Mouse (Mus musculus): ENCODE data around the gene 4930590J08Rik. TPM values are rescaled to one million over a fixed set of nuclear protein-coding genes. Genes with fewer than 3 reads are reported as not detected.
A peak's percentile ranks its signal among the peaks of the same experiment; 100 is the strongest.

The 4930590J08Rik gene
- total RNA-seq, 2 experiments from 2014 or later = 0.67 to 1.1 TPM

- intact Hi-C loops (cut with DNase I) = loop anchor here (2.0 kb wide), 1 partner anchor 19 kb away; the partner anchor contains the start of gene Fgd5
- peak; percentile 63 to 69 for DNase-seq
Observed at GRCm38 (mm10) chr6:91960028-91960811, 57.6 kb downstream of the 4930590J08Rik start.

GRCm38 (mm10) chr6:91963429-91963828 lies 60.8 kb downstream of the 4930590J08Rik start:
- no peak for DNase-seq
- intact Hi-C loops (cut with DNase I) = no loop called here

GRCm38 (mm10) chr6:91965060-91965459 lies 62.5 kb downstream of the 4930590J08Rik start:
- no peak for DNase-seq
- intact Hi-C loops (cut with DNase I) = no loop called here

- DNase-seq = no peak
- intact Hi-C loops (cut with DNase I) = no loop called here
Observed at GRCm38 (mm10) chr6:91966006-91966405, 63.4 kb downstream of the 4930590J08Rik start.

GRCm38 (mm10) chr6:91972201-91972646 lies 69.6 kb downstream of the 4930590J08Rik start:
- DNase-seq = peak; percentile 77 to 80
- intact Hi-C loops (cut with DNase I) = no loop called here

- intact Hi-C loops (cut with DNase I) = no loop called here
- DNase-seq = no peak
Observed at GRCm38 (mm10) chr6:91973972-91974371, 71.4 kb downstream of the 4930590J08Rik start.

- intact Hi-C loops (cut with DNase I) = loop anchor here (2.0 kb wide), 2 partner anchors 18 to 88 kb away; no protein-coding TSS in a partner anchor
- DNase-seq = peak; percentile 42 to 56
Observed at GRCm38 (mm10) chr6:91978371-91979300, 76.0 kb downstream of the 4930590J08Rik start, which contains the start of gene Fgd5. Gene Fgd5, plus strand, starts transcription at chr6:91978878.

- intact Hi-C loops (cut with DNase I) = loop anchor here (2.0 kb wide), 2 partner anchors 19 to 87 kb away; no protein-coding TSS in a partner anchor
- peak in 1 of 2 experiments; percentile 17 for DNase-seq
Observed at GRCm38 (mm10) chr6:91979301-91979996, 76.8 kb downstream of the 4930590J08Rik start.

- no peak for DNase-seq
- intact Hi-C loops (cut with DNase I) = loop anchor here (5.0 kb wide), 1 partner anchor 78 kb away; the partner anchor contains the start of gene 4930590J08Rik
Observed at GRCm38 (mm10) chr6:91980011-91980410, 77.4 kb downstream of the 4930590J08Rik start.

- intact Hi-C loops (cut with DNase I) = no loop called here
Observed at GRCm38 (mm10) chr6:91990101-91990500, 87.5 kb downstream of the 4930590J08Rik start.

GRCm38 (mm10) chr6:91992823-91993222 lies 90.2 kb downstream of the 4930590J08Rik start:
- intact Hi-C loops (cut with DNase I) = no loop called here

More at GRCm38 (mm10) chr6:91990101-91990500, 87.5 kb downstream of the 4930590J08Rik start:
- no peak for DNase-seq

GRCm38 (mm10) chr6:91993795-91994505 lies 91.3 kb downstream of the 4930590J08Rik start:
- DNase-seq = no peak
- intact Hi-C loops (cut with DNase I) = no loop called here

More at GRCm38 (mm10) chr6:91992823-91993222, 90.2 kb downstream of the 4930590J08Rik start:
- DNase-seq = no peak

GRCm38 (mm10) chr6:91996072-91996471 lies 93.5 kb downstream of the 4930590J08Rik start:
- intact Hi-C loops (cut with DNase I) = no loop called here
- no peak for DNase-seq

Other genes starting within 250 kb of the 4930590J08Rik start
- gene Slc6a6, start 218.8 kb upstream of the 4930590J08Rik start, total RNA-seq (2021) = 100 to 1,000 TPM; 160 to 173 TPM
- 10 to 100 TPM; 10.2 to 21.4 TPM for gene Grip2, start 75.6 kb upstream of the 4930590J08Rik start, total RNA-seq (2021)
- 10 to 100 TPM; 11.4 to 14.0 TPM for gene Ccdc174, start 24.8 kb upstream of the 4930590J08Rik start, total RNA-seq (2021)
- 10 to 100 TPM; 34.1 to 38.2 TPM for gene Fgd5, start 76.1 kb downstream of the 4930590J08Rik start, total RNA-seq (2021)
- 10 to 100 TPM; 40.7 to 40.8 TPM for gene Nr2c2, start 188.6 kb downstream of the 4930590J08Rik start, total RNA-seq (2021)